8 mouse cellular contexts compared by ENCODE assay signal in the genomic region with DNA sequence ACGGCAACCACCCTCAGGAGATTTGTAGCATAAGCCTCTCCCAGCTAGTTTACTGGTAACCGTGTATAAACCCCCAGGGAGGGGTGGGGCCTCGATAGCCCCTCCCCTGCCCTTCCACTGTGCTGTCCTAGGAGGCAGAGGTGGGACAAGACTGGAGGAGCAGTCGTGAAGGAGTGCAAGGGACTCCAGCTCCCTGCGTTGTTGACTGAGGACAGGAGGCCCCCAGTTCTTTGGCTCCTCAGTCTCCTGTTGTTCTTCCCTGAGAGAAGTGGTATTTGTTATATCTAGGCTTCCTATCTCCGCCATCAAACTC. TPM values are rescaled to one million over a fixed set of nuclear protein-coding genes. Genes with fewer than 3 reads are reported as not detected.
A peak's percentile ranks its signal among the peaks of the same experiment; 100 is the strongest.
DNase-seq lines count a peak whose midpoint lies in the region; ATAC-seq and TF ChIP-seq lines count a peak whose summit lies in the region.
"Had no signal": no experiment of that assay in that cellular context is flagged by ENCODE, and none has a peak within 500 bp of the region (broad histone marks: within the 10 kb centered on the region; RNA-seq: fewer than 3 reads in every experiment).

No protein-coding gene starts in this region.

- no peak for TF ChIP-seq CTCF in lung, adult 2 months (IDR thresholded peaks at IDR 0.05; ENCODE audit: insufficient read depth, low read length)
- TF ChIP-seq CTCF in left cerebral cortex, adult 2 months (IDR thresholded peaks at IDR 0.05), result no peak

- 7% methylated on average over 6 of the region's 6 CpGs for WGBS in lung, embryonic 16.5 days
- WGBS in lung, adult 2 months, result 21% methylated on average over 6 of the region's 6 CpGs
- WGBS in limb, embryonic 10.5 days, result 15% methylated on average over 6 of the region's 6 CpGs

- H3K4me1 ChIP-seq in lung, embryonic 16.5 days (replicated peaks; ENCODE audit: control insufficient read depth, insufficient read depth, low read length), result peaks cover 19% of the 10 kb centered on the region
- peaks cover 19% of the 10 kb centered on the region for H3K4me1 ChIP-seq in lung, adult 2 months (ENCODE audit: control insufficient read depth, insufficient read depth, low read length)
- peaks cover 20% of the 10 kb centered on the region for H3K4me1 ChIP-seq in limb, embryonic 10.5 days

- no peak overlapping the region for H3K9ac ChIP-seq in lung, embryonic 16.5 days (ENCODE audit: low read length)
- H3K9ac ChIP-seq: embryonic facial prominence, embryonic 15.5 days had no signal

- H3K4me2 ChIP-seq in lung, embryonic 16.5 days (ENCODE audit: low read depth, low read length), result peak overlapping the region; percentile 81

- no peak overlapping the region; the same call in 1 of the 2 replicates for H3K4me3 ChIP-seq in lung, embryonic 16.5 days (ENCODE audit: low read length)
- H3K4me3 ChIP-seq in lung, adult 2 months (replicated peaks; ENCODE audit: extremely low read depth, low read depth, low read length), result no peak overlapping the region
- H3K4me3 ChIP-seq in limb, embryonic 10.5 days, result peak overlapping the region; percentile 48
- no peak overlapping the region for H3K4me3 ChIP-seq in left cerebral cortex, adult 2 months

- DNase-seq in lung, adult 2 months, result no peak
- no peak for DNase-seq in limb, embryonic 10.5 days (ENCODE audit: low spot score)
- DNase-seq in spleen, postnatal 10 days (ENCODE audit: low spot score in 2 of 2), result peak; percentile 23 to 56
- DNase-seq in left cerebral cortex, adult 2 months (ENCODE audit: extremely low spot score in 1 of 2, low spot score in 2 of 2), result no peak
- DNase-seq in left cerebral cortex, postnatal 36 days (ENCODE audit: low spot score in 2 of 2), result no peak

- TF ChIP-seq POLR2A in lung, adult 2 months (IDR thresholded peaks at IDR 0.05; ENCODE audit: borderline replicate concordance, extremely low read depth, low read depth, low read length), result no peak

- H3K36me3 ChIP-seq in lung, embryonic 16.5 days (ENCODE audit: control insufficient read depth, insufficient read depth, low read length), result no peaks in the 10 kb centered on the region
- H3K36me3 ChIP-seq in limb, embryonic 10.5 days, result no peaks in the 10 kb centered on the region
- H3K36me3 ChIP-seq: embryonic facial prominence, embryonic 15.5 days had no signal

- ATAC-seq in lung, embryonic 16.5 days (ENCODE audit: low read depth), result peak; percentile 50
- ATAC-seq in common myeloid progenitor, adult 5-6 weeks (replicated peaks; ENCODE audit: low read depth, poor library complexity, severe bottlenecking), result peak; percentile 38

- intact Hi-C loops in left cerebral cortex, adult 2 months (cut with DNase I), result no loop called here
- intact Hi-C loops in left cerebral cortex, postnatal 36 days (cut with DNase I), result no loop called here

- no peaks in the 10 kb centered on the region for H3K27me3 ChIP-seq in lung, embryonic 16.5 days (ENCODE audit: control insufficient read depth, insufficient read depth, low read depth, low read length)
- 0 out of 2 replicates have a peak, but pooled peaks cover 3% of the 10 kb centered on the region for H3K27me3 ChIP-seq in limb, embryonic 10.5 days (ENCODE audit: low read depth, poor library complexity, severe bottlenecking)
- H3K27me3 ChIP-seq: embryonic facial prominence, embryonic 15.5 days had no signal

- H3K9me3 ChIP-seq in lung, embryonic 16.5 days (ENCODE audit: control insufficient read depth, low read length), result no peaks in the 10 kb centered on the region
- no peaks in the 10 kb centered on the region for H3K9me3 ChIP-seq in limb, embryonic 10.5 days (replicated peaks)
- H3K9me3 ChIP-seq: embryonic facial prominence, embryonic 15.5 days had no signal

- peak overlapping the region; percentile 43 for H3K27ac ChIP-seq in lung, embryonic 16.5 days (ENCODE audit: low read length)
- peak overlapping the region; percentile 61; the same call in 1 of the 2 replicates for H3K27ac ChIP-seq in limb, embryonic 10.5 days
- H3K27ac ChIP-seq in left cerebral cortex, adult 2 months, result no peak overlapping the region

RNA-seq across cellular contexts. Expression of gene Zfp217, which starts 58.5 kb away (rescaled TPM):
- 5.2 and 6.1 TPM in 2 replicates for polyA plus RNA-seq in lung, embryonic 16.5 days (2015; fragmentation: Nextera tagmentation; extraction: Ambion mirVana)
- polyA plus RNA-seq in lung, adult 2 months (2012; rRNA removed), result 13.7 and 19.8 TPM in 2 replicates
- 33.2 and 40.1 TPM in 2 replicates for total RNA-seq in common myeloid progenitor, adult 5-6 weeks (2017)
- 3.9 and 4.1 TPM in 2 replicates for polyA plus RNA-seq in limb, embryonic 10.5 days (2016; fragmentation: Nextera tagmentation; extraction: Ambion mirVana)
- 1 to 10 TPM; 2.9 to 3.4 TPM for total RNA-seq in left cerebral cortex, adult 2 months (2021)
- total RNA-seq in left cerebral cortex, postnatal 36 days (2021), result 1 to 10 TPM; 2.6 to 2.7 TPM

Comparison
In these comparisons a context has a peak if more than half of its experiments do, and no peak if none do; other contexts are left out.
1. DNase-seq: peak in spleen, postnatal 10 days (2 of 2); none in lung, adult 2 months (single experiment), limb, embryonic 10.5 days (single experiment), left cerebral cortex, adult 2 months (0 of 2) and left cerebral cortex, postnatal 36 days (0 of 2).